Mouse (Mus musculus): ENCODE data around the gene Chchd1. TPM values are rescaled to one million over a fixed set of nuclear protein-coding genes. Genes with fewer than 3 reads are reported as not detected.
A peak's percentile ranks its signal among the peaks of the same experiment; 100 is the strongest.
"Not testable (repeated sequence)": the region's sequence is repeated elsewhere in the genome, so short reads cannot be mapped to it uniquely, and the experiment has no call there.

Chchd1 gene
- total and polyA plus RNA-seq, 2 experiments from 2014 or later: 159 to 243 TPM

- no peak for TF ChIP-seq EP300 (IDR thresholded peaks at IDR 0.05; ENCODE audit: low read depth)
- peak overlapping the region; percentile 94 for H3K9ac ChIP-seq (replicated peaks; ENCODE audit: low read depth, low read length)
- H3K4me1 ChIP-seq (ENCODE audit: control insufficient read depth, insufficient read depth): peaks cover 21% of the 10 kb centered on the region
- H3K4me2 ChIP-seq (ENCODE audit: low read depth, low read length): peak overlapping the region; percentile 82
- DNase-seq (ENCODE audit: low spot score) (no peak), ATAC-seq (ENCODE audit: insufficient read depth, low read depth) (no peak)
- 56% methylated on average over 8 of the region's 8 CpGs for WGBS
- no peaks in the 10 kb centered on the region for H3K9me3 ChIP-seq (replicated peaks; ENCODE audit: control insufficient read depth, low read length)
- H3K4me3 ChIP-seq (ENCODE audit: low read depth, low read length): peak overlapping the region; percentile 78
- peak overlapping the region; percentile 97 for H3K27ac ChIP-seq (ENCODE audit: low read depth)
- H3K27me3 ChIP-seq (ENCODE audit: control insufficient read depth, insufficient read depth, low read length): no peaks in the 10 kb centered on the region
- H3K36me3 ChIP-seq (replicated peaks; ENCODE audit: control insufficient read depth, insufficient read depth, low read length): peaks cover 20% of the 10 kb centered on the region
Measured at GRCm38 (mm10) chr14:20701554-20701953, 1.3 kb upstream of the Chchd1 start.

- Histone ChIP-seq H3K9me3 (replicated peaks; ENCODE audit: control insufficient read depth, low read length) (no peaks in the 10 kb centered on the region), H3K4me3 (ENCODE audit: low read depth, low read length) (peak overlapping the region; percentile 78), H3K27ac (ENCODE audit: low read depth) (peak overlapping the region; percentile 97), H3K27me3 (ENCODE audit: control insufficient read depth, insufficient read depth, low read length) (no peaks in the 10 kb centered on the region), H3K4me2 (ENCODE audit: low read depth, low read length) (peak overlapping the region; percentile 82), H3K4me1 (ENCODE audit: control insufficient read depth, insufficient read depth) (peaks cover 17% of the 10 kb centered on the region), H3K9ac (replicated peaks; ENCODE audit: low read depth, low read length) (peak overlapping the region; percentile 94), H3K36me3 (replicated peaks; ENCODE audit: control insufficient read depth, insufficient read depth, low read length) (peaks cover 20% of the 10 kb centered on the region)
- no peak for TF ChIP-seq CTCF (IDR thresholded peaks at IDR 0.05; ENCODE audit: low read depth)
- TF ChIP-seq EP300 (IDR thresholded peaks at IDR 0.05; ENCODE audit: low read depth): no peak
- 3% methylated on average over 15 of the region's 15 CpGs for WGBS
- ATAC-seq (ENCODE audit: insufficient read depth, low read depth): peak; percentile 27
- DNase-seq (ENCODE audit: low spot score): peak; percentile 59
Measured at GRCm38 (mm10) chr14:20702096-20702740, 588 bp upstream of the Chchd1 start.

DNA sequence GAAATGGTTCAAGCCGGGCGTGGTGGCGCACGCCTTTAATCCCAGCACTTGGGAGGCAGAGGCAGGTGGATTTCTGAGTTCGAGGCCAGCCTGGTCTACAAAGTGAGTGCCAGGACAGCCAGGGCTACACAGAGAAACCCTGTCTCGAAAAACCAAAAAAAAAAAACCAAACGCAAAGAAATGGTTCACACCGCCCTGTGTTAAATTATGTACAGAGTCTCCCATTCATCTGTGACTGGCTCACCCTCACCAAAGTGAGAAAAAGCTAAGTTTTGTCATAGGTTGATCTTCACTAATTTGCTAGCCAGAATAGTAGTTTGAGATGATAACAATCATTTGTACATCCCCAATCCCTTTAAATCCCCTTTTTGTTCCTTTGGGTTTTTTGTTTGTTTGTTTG lies 655 bp downstream of the Chchd1 start:
- 0 out of 2 replicates have a peak, but pooled peaks have one; percentile 9 for TF ChIP-seq EP300 (IDR thresholded peaks at IDR 0.05; ENCODE audit: low read depth)
- not testable (repeated sequence) for H3K9me3 ChIP-seq (replicated peaks; ENCODE audit: control insufficient read depth, low read length); H3K27me3 ChIP-seq (ENCODE audit: control insufficient read depth, insufficient read depth, low read length); ATAC-seq (ENCODE audit: insufficient read depth, low read depth); DNase-seq (ENCODE audit: low spot score)
- Histone ChIP-seq H3K9ac (replicated peaks; ENCODE audit: low read depth, low read length) (peak overlapping the region; percentile 94), H3K4me2 (ENCODE audit: low read depth, low read length) (peak overlapping the region; percentile 82), H3K36me3 (replicated peaks; ENCODE audit: control insufficient read depth, insufficient read depth, low read length) (peaks cover 20% of the 10 kb centered on the region), H3K4me3 (ENCODE audit: low read depth, low read length) (peak overlapping the region; percentile 78), H3K4me1 (ENCODE audit: control insufficient read depth, insufficient read depth) (peaks cover 17% of the 10 kb centered on the region), H3K27ac (ENCODE audit: low read depth) (peak overlapping the region; percentile 97)
- WGBS: 5% methylated on average over 8 of the region's 8 CpGs

DNA sequence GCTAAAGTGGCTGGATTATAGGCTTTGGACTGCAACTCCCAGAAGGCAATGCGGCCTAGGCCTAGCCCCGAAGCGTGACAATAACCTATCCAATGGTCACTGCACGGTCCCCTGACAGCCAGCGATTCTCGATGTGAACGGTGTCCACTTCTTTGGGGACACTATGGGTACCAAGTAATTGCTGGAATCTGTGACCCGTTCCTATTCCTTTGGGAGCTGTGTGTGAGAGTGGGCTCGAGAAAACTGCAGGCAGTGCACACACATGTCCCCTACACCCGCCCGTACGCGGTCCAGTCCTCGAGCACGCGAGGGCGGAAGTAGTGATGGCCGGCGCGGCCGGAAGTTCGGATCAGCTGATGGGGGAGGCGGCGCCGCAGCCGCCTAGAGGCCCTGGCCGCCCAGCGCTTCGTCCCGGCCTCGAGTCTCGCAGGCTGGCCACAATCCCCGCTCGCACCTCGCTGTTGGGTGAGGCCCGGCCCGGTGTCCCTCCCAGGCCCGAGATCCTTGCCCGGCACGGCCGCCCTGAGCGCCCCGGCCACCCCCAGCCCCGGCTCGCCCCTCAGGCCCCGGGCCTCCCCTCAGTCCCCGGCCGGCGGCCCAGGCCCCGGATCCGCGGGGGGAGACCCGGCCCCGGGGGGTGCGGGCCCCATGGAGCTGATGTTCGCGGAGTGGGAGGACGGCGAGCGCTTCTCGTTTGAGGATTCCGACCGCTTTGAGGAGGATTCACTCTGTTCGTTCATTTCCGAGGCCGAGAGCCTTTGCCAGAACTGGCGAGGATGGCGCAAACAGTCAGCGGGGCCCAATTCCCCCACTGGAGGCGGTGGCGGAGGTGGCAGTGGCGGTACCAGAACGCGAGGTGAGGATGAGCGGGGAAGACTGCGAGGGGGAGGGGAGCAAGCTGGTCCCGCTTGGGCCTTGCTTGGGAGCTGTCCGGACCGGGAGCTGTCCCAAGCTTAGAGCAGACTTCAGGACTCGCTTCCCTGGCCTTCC lies 4.7 kb downstream of the Chchd1 start, which contains the start of gene Zswim8:
Zswim8 (plus strand) TSS at position 352 of the 990 bp plus-strand sequence.
- Histone ChIP-seq H3K4me3 (ENCODE audit: low read depth, low read length) (peak within 1 kb of the TSS; percentile 74), H3K9ac (replicated peaks; ENCODE audit: low read depth, low read length) (peak within 1 kb of the TSS; percentile 91), H3K4me2 (ENCODE audit: low read depth, low read length) (peak within 1 kb of the TSS; percentile 71), H3K27ac (ENCODE audit: low read depth) (peak within 1 kb of the TSS; percentile 84), H3K27me3 (ENCODE audit: control insufficient read depth, insufficient read depth, low read length) (no peaks in the 10 kb centered on the region), H3K9me3 (replicated peaks; ENCODE audit: control insufficient read depth, low read length) (no peaks in the 10 kb centered on the region), H3K4me1 (ENCODE audit: control insufficient read depth, insufficient read depth) (peaks cover 12% of the 10 kb centered on the region), H3K36me3 (replicated peaks; ENCODE audit: control insufficient read depth, insufficient read depth, low read length) (peaks cover 40% of the 10 kb centered on the region)
- 1% methylated on average over 74 of the region's 80 CpGs for WGBS
- TF ChIP-seq EP300 (IDR thresholded peaks at IDR 0.05; ENCODE audit: low read depth) (no peak), CTCF (IDR thresholded peaks at IDR 0.05; ENCODE audit: low read depth) (no peak)
- ATAC-seq (ENCODE audit: insufficient read depth, low read depth): peak; percentile 86
- DNase-seq (ENCODE audit: low spot score): peak; percentile 95

GRCm38 (mm10) chr14:20708239-20708638 lies 5.4 kb downstream of the Chchd1 start:
- TF ChIP-seq CTCF (IDR thresholded peaks at IDR 0.05; ENCODE audit: low read depth) (no peak), EP300 (IDR thresholded peaks at IDR 0.05; ENCODE audit: low read depth) (no peak)
- H3K27ac ChIP-seq (ENCODE audit: low read depth): peak overlapping the region; percentile 84
- peak overlapping the region; percentile 71 for H3K4me2 ChIP-seq (ENCODE audit: low read depth, low read length)
- no peaks in the 10 kb centered on the region for H3K27me3 ChIP-seq (ENCODE audit: control insufficient read depth, insufficient read depth, low read length)
- no peak for ATAC-seq (ENCODE audit: insufficient read depth, low read depth)
- peaks cover 48% of the 10 kb centered on the region for H3K36me3 ChIP-seq (replicated peaks; ENCODE audit: control insufficient read depth, insufficient read depth, low read length)
- peaks cover 12% of the 10 kb centered on the region for H3K4me1 ChIP-seq (ENCODE audit: control insufficient read depth, insufficient read depth)
- H3K4me3 ChIP-seq (ENCODE audit: low read depth, low read length): peak overlapping the region; percentile 74
- no peaks in the 10 kb centered on the region for H3K9me3 ChIP-seq (replicated peaks; ENCODE audit: control insufficient read depth, low read length)
- H3K9ac ChIP-seq (replicated peaks; ENCODE audit: low read depth, low read length): peak overlapping the region; percentile 91
- no peak for DNase-seq (ENCODE audit: low spot score)
- WGBS: 5% methylated on average over 10 of the region's 10 CpGs
